In genomic region chr1:163403498-163404126, GRCm38 (mm10) we compare ENCODE assay signal across 8 mouse cellular contexts. TPM values are rescaled to one million over a fixed set of nuclear protein-coding genes. Genes with fewer than 3 reads are reported as not detected.
DNase-seq lines count a peak whose midpoint lies in the region; ATAC-seq and TF ChIP-seq lines count a peak whose summit lies in the region.

TSS of gene Gorab (minus strand) at chr1:163403669.

- H3K27me3 ChIP-seq in MEL (ENCODE audit: control insufficient read depth in 1 of 2, insufficient read depth in 2 of 2, low read length in 2 of 2): no peaks in the 10 kb centered on the region
- no peaks in the 10 kb centered on the region for H3K27me3 ChIP-seq in cerebellum, adult 2 months (ENCODE audit: control insufficient read depth, insufficient read depth, low read length)
- H3K27me3 ChIP-seq in forebrain, postnatal 0 days (ENCODE audit: insufficient read depth, low read length): no peaks in the 10 kb centered on the region
- no peaks in the 10 kb centered on the region for H3K27me3 ChIP-seq in lung, embryonic 15.5 days

- TF ChIP-seq EP300 in MEL (IDR thresholded peaks at IDR 0.05; ENCODE audit: low read depth in 1 of 2, low read length in 2 of 2): no peak

- peaks cover 18% of the 10 kb centered on the region for H3K79me2 ChIP-seq in MEL (ENCODE audit: control insufficient read depth, insufficient read depth, low read length, poor library complexity)

- peak within 1 kb of the TSS; percentile 65 to 93 for H3K4me3 ChIP-seq in MEL (ENCODE audit: control insufficient read depth in 1 of 2, insufficient read depth in 1 of 2, low read depth in 2 of 2, low read length in 2 of 2)
- peak within 1 kb of the TSS; percentile 94 for H3K4me3 ChIP-seq in cerebellum, adult 2 months (replicated peaks; ENCODE audit: insufficient read depth, low read depth, low read length)
- peak within 1 kb of the TSS; percentile 79 for H3K4me3 ChIP-seq in forebrain, postnatal 0 days (ENCODE audit: low read depth, low read length)
- peak within 1 kb of the TSS; percentile 83 for H3K4me3 ChIP-seq in lung, embryonic 15.5 days

- H3K36me3 ChIP-seq in MEL (ENCODE audit: control insufficient read depth in 1 of 2, insufficient read depth in 2 of 2, low read length in 2 of 2): peaks cover 0 to 24% of the 10 kb centered on the region in 2 experiments; a peak in 2 of 4 replicates
- no peaks in the 10 kb centered on the region for H3K36me3 ChIP-seq in forebrain, postnatal 0 days (ENCODE audit: insufficient read depth)
- H3K36me3 ChIP-seq in lung, embryonic 15.5 days: no peaks in the 10 kb centered on the region

- WGBS in cerebellum, adult 2 months: under 1% methylated on average over 28 of the region's 28 CpGs
- WGBS in forebrain, postnatal 0 days: under 1% methylated on average over 28 of the region's 28 CpGs
- under 1% methylated on average over 28 of the region's 28 CpGs for WGBS in lung, embryonic 15.5 days

- peak; percentile 96 for DNase-seq in MEL (ENCODE audit: low read depth, low spot score)
- DNase-seq in cerebellum, adult 2 months: peak; percentile 96 to 98
- DNase-seq in forebrain, postnatal 0 days: peak; percentile 98
- peak; percentile 94 for DNase-seq in heart, postnatal 4 days
- DNase-seq in layer of hippocampus, adult 8-10 months (ENCODE audit: low spot score in 2 of 2): peak; percentile 93 to 97
- peak; percentile 88 for DNase-seq in ovary, adult 18-20 months (ENCODE audit: low spot score)
- DNase-seq in thymus, postnatal 0 days (ENCODE audit: low spot score): peak; percentile 93

- TF ChIP-seq CTCF in MEL (IDR thresholded peaks at IDR 0.05 in 2 of 3, conservative IDR thresholded peaks at IDR 0.05 in 1 of 3; ENCODE audit: control insufficient read depth in 1 of 3, insufficient read depth in 1 of 3, low read depth in 2 of 3, low read length in 3 of 3, poor library complexity in 1 of 3, severe bottlenecking in 1 of 3): no peak
- no peak for TF ChIP-seq CTCF in cerebellum, adult 2 months (IDR thresholded peaks at IDR 0.05; ENCODE audit: borderline replicate concordance, insufficient read depth, low read depth, low read length)
- TF ChIP-seq CTCF in forebrain, postnatal 0 days (IDR thresholded peaks at IDR 0.05; ENCODE audit: low read depth): no peak

- peaks cover 2 to 11% of the 10 kb centered on the region in 2 experiments; a peak in 3 of 4 replicates for H3K4me1 ChIP-seq in MEL (ENCODE audit: control insufficient read depth in 1 of 2, insufficient read depth in 2 of 2, low read length in 2 of 2)
- H3K4me1 ChIP-seq in cerebellum, adult 2 months (ENCODE audit: control insufficient read depth, insufficient read depth, low read length): no peaks in the 10 kb centered on the region
- H3K4me1 ChIP-seq in forebrain, postnatal 0 days (ENCODE audit: insufficient read depth): peaks cover 10% of the 10 kb centered on the region; the same call in 1 of the 2 replicates
- H3K4me1 ChIP-seq in lung, embryonic 15.5 days: peaks cover 18% of the 10 kb centered on the region

- peak within 1 kb of the TSS; percentile 39 for H3K27ac ChIP-seq in MEL (ENCODE audit: control insufficient read depth, low read depth, low read length)
- H3K27ac ChIP-seq in cerebellum, adult 2 months (ENCODE audit: insufficient read depth, low read length): peak within 1 kb of the TSS; percentile 92
- H3K27ac ChIP-seq in forebrain, postnatal 0 days (ENCODE audit: low read depth, low read length): peak within 1 kb of the TSS; percentile 87
- H3K27ac ChIP-seq in lung, embryonic 15.5 days: peak within 1 kb of the TSS; percentile 83

- H3K4me2 ChIP-seq in forebrain, postnatal 0 days (ENCODE audit: low read depth): peak within 1 kb of the TSS; percentile 70
- peak within 1 kb of the TSS; percentile 72 for H3K4me2 ChIP-seq in lung, embryonic 15.5 days

- H3K9ac ChIP-seq in MEL (ENCODE audit: control insufficient read depth, low read depth, low read length, poor library complexity, severe bottlenecking): peak within 1 kb of the TSS; percentile 80
- H3K9ac ChIP-seq in forebrain, postnatal 0 days: peak within 1 kb of the TSS; percentile 77
- H3K9ac ChIP-seq in lung, embryonic 15.5 days: peak within 1 kb of the TSS; percentile 70

- TF ChIP-seq RAD21 in MEL (IDR thresholded peaks at IDR 0.05; ENCODE audit: low read depth, low read length): no peak

- H3K9me3 ChIP-seq in MEL (replicated peaks; ENCODE audit: insufficient read depth, low read length): no peaks in the 10 kb centered on the region
- no peaks in the 10 kb centered on the region for H3K9me3 ChIP-seq in forebrain, postnatal 0 days (ENCODE audit: low read length)
- no peaks in the 10 kb centered on the region for H3K9me3 ChIP-seq in lung, embryonic 15.5 days

- TF ChIP-seq POLR2A in MEL (IDR thresholded peaks at IDR 0.05; ENCODE audit: control insufficient read depth in 1 of 2, insufficient read depth in 1 of 2, low read depth in 1 of 2, low read length in 2 of 2, poor library complexity in 1 of 2): peak; percentile 57 to 69; a peak in 3 of 4 replicates
- TF ChIP-seq POLR2A in cerebellum, adult 2 months (IDR thresholded peaks at IDR 0.05; ENCODE audit: borderline replicate concordance, insufficient read depth, low read length): peak; percentile 42; the same call in 1 of the 2 replicates

- peak; percentile 100 for ATAC-seq in forebrain, postnatal 0 days
- ATAC-seq in lung, embryonic 15.5 days (ENCODE audit: borderline replicate concordance, extremely low read depth, low FRiP score, low TSS enrichment): peak; percentile 100

TF ChIP-seq in MEL, 35 proteins besides CTCF, POLR2A, EP300 and RAD21 (continues in another document):
- TF ChIP-seq E2F4 (IDR thresholded peaks at IDR 0.05; ENCODE audit: borderline replicate concordance, low read depth, low read length): peak; percentile 53; the same call in 1 of the 2 replicates
- no peak for TF ChIP-seq ZNF384 (IDR thresholded peaks at IDR 0.05; ENCODE audit: low read depth, low read length)
- TF ChIP-seq ZC3H11A (IDR thresholded peaks at IDR 0.05; ENCODE audit: low read depth, low read length): no peak
- TF ChIP-seq ELF1 (IDR thresholded peaks at IDR 0.05; ENCODE audit: low read depth, low read length): peak; percentile 94
- no peak for TF ChIP-seq ETS1 (IDR thresholded peaks at IDR 0.05; ENCODE audit: low read depth, low read length)
- no peak for TF ChIP-seq NRF1 (IDR thresholded peaks at IDR 0.05; ENCODE audit: insufficient read depth, low read depth, low read length, poor library complexity, severe bottlenecking)
- TF ChIP-seq MEF2A (IDR thresholded peaks at IDR 0.05; ENCODE audit: extremely low read depth, insufficient replicate concordance, low read depth, low read length, poor library complexity, severe bottlenecking): no peak
- peak; percentile 67 for TF ChIP-seq POLR2AphosphoS2 (IDR thresholded peaks at IDR 0.05; ENCODE audit: low read length)
- TF ChIP-seq MAFK (IDR thresholded peaks at IDR 0.05; ENCODE audit: borderline replicate concordance, low read depth, low read length): no peak
- TF ChIP-seq CHD2 (IDR thresholded peaks at IDR 0.05; ENCODE audit: low read length): no peak
- no peak for TF ChIP-seq GABPA (IDR thresholded peaks at IDR 0.05; ENCODE audit: low read depth, low read length)
- no peak for TF ChIP-seq POLR2AphosphoS5 (IDR thresholded peaks at IDR 0.05; ENCODE audit: borderline replicate concordance, low read depth, low read length)
- TF ChIP-seq HCFC1 (IDR thresholded peaks at IDR 0.05; ENCODE audit: low read depth, low read length): peak; percentile 85
- no peak for TF ChIP-seq GATA1 (IDR thresholded peaks at IDR 0.05; ENCODE audit: low read depth, low read length)
- TF ChIP-seq SMC3 (IDR thresholded peaks at IDR 0.05; ENCODE audit: low read depth, low read length): no peak
- TF ChIP-seq JUND (IDR thresholded peaks at IDR 0.05; ENCODE audit: low read depth, low read length): no peak
- TF ChIP-seq SIN3A (IDR thresholded peaks at IDR 0.05; ENCODE audit: low read length): peak; percentile 95
- no peak for TF ChIP-seq MYB (IDR thresholded peaks at IDR 0.05; ENCODE audit: low read depth, low read length)
- TF ChIP-seq UBTF (IDR thresholded peaks at IDR 0.05; ENCODE audit: borderline replicate concordance, insufficient read depth, low read depth, low read length): no peak
- TF ChIP-seq MAZ (IDR thresholded peaks at IDR 0.05; ENCODE audit: low read depth, low read length): 0 out of 2 replicates have a peak, but pooled peaks have one; percentile 20
- no peak for TF ChIP-seq USF1 (IDR thresholded peaks at IDR 0.05; ENCODE audit: low read depth, low read length)
- TF ChIP-seq TAL1 (IDR thresholded peaks at IDR 0.05; ENCODE audit: low read length): no peak
- peak; percentile 72 for TF ChIP-seq NELFE (IDR thresholded peaks at IDR 0.05; ENCODE audit: low read depth, low read length)
- no peak for TF ChIP-seq CHD1 (IDR thresholded peaks at IDR 0.05; ENCODE audit: low read depth, low read length)
- peak; percentile 99 for TF ChIP-seq MAX (IDR thresholded peaks at IDR 0.05; ENCODE audit: low read length)
- peak; percentile 29; the same call in 1 of the 2 replicates for TF ChIP-seq TCF12 (IDR thresholded peaks at IDR 0.05; ENCODE audit: low read depth, low read length)
- peak; percentile 23; the same call in 1 of the 2 replicates for TF ChIP-seq TBP (IDR thresholded peaks at IDR 0.05; ENCODE audit: low read depth, low read length)
- no peak for TF ChIP-seq MYC (IDR thresholded peaks at IDR 0.05; ENCODE audit: low read depth, low read length)
- peak; percentile 59; the same call in 1 of the 2 replicates for TF ChIP-seq RCOR1 (IDR thresholded peaks at IDR 0.05; ENCODE audit: low read depth, low read length)
- TF ChIP-seq ZMIZ1 (IDR thresholded peaks at IDR 0.05; ENCODE audit: low read depth, low read length): no peak
- TF ChIP-seq USF2 (IDR thresholded peaks at IDR 0.05; ENCODE audit: borderline replicate concordance in 1 of 2, insufficient read depth in 1 of 2, low read depth in 1 of 2, low read length in 2 of 2): no peak
- TF ChIP-seq MXI1 (IDR thresholded peaks at IDR 0.05; ENCODE audit: low read depth, low read length): peak; percentile 84

RNA-seq across cellular contexts. Expression of gene Gorab, which starts in this region (rescaled TPM):
- 3.3 and 3.5 TPM in 2 replicates for total RNA-seq in MEL (2012; rRNA removed)
- polyA plus RNA-seq in MEL (2012; ENCODE audit: insufficient read depth in 1 of 2, insufficient read length in 2 of 2, low read depth in 1 of 2, low replicate concordance in 2 of 2, missing spikeins in 1 of 2): 1 to 10 TPM in 1 of 2 experiments, not detected in 1; 4.2 TPM
- 10.4 and 10.7 TPM in 2 replicates for polyA plus RNA-seq in cerebellum, adult 2 months (2012; rRNA removed)
- total RNA-seq in forebrain, postnatal 0 days (2014; rRNA removed): 16.6 and 18.6 TPM in 2 replicates
- polyA plus RNA-seq in forebrain, postnatal 0 days (2015; fragmentation: Nextera tagmentation; extraction: Ambion mirVana): 15.8 and 15.9 TPM in 2 replicates
- total RNA-seq in heart, postnatal 4 days (2021): 1 to 10 TPM; 5.7 to 8.4 TPM
- 10 to 100 TPM; 11.4 to 15.2 (median 12.9) TPM for total RNA-seq in layer of hippocampus, adult 8-10 months (2022)
- polyA plus RNA-seq in lung, embryonic 15.5 days (2015; fragmentation: Nextera tagmentation; extraction: Ambion mirVana): 21.6 and 22.7 TPM in 2 replicates
- 10.3 and 10.4 TPM in 2 replicates for polyA plus RNA-seq in thymus, postnatal 0 days (2015; fragmentation: Nextera tagmentation; extraction: Ambion mirVana)

Comparison
In these comparisons a context has a peak if more than half of its experiments do, and no peak if none do; other contexts are left out.
1. Peak in every context shown above with its lines: DNase-seq, ATAC-seq, H3K4me3 ChIP-seq and H3K27ac ChIP-seq.
2. H3K27ac ChIP-seq: peak in every context shown above with its lines; median percentile 92 in cerebellum, adult 2 months; 87 in forebrain, postnatal 0 days; 83 in lung, embryonic 15.5 days; 39 in MEL.